Mouse (Mus musculus): ENCODE results near the gene Map3k11. TPM values are rescaled to one million over a fixed set of nuclear protein-coding genes. Genes with fewer than 3 reads are reported as not detected.

Gene Map3k11
- polyA plus RNA-seq, 1 experiment from 2014 or later: 16.9 TPM

GRCm38 (mm10) chr19:5723934-5724548, 35.5 kb downstream of the Map3k11 start:
- 25% methylated on average over 4 of the region's 4 CpGs for WGBS (ENCODE audit: insufficient replicate concordance)
- Histone ChIP-seq H3K4me3 (ENCODE audit: low read depth, low read length) (peak overlapping the region; percentile 81), H3K4me1 (ENCODE audit: control insufficient read depth, insufficient read depth, low read length) (peaks cover 45% of the 10 kb centered on the region), H3K4me2 (peak overlapping the region; percentile 93), H3K9ac (ENCODE audit: low read depth, low read length) (peak overlapping the region; percentile 97), H3K27me3 (ENCODE audit: control insufficient read depth, insufficient read depth, low read length) (no peaks in the 10 kb centered on the region), H3K36me3 (ENCODE audit: control insufficient read depth, insufficient read depth, low read length) (peaks cover 37% of the 10 kb centered on the region), H3K27ac (ENCODE audit: low read depth, low read length) (peak overlapping the region; percentile 91), H3K9me3 (replicated peaks; ENCODE audit: control insufficient read depth, low read length) (no peaks in the 10 kb centered on the region)
- no peak for ATAC-seq (replicated peaks; ENCODE audit: insufficient number of reproducible peaks, low FRiP score, low TSS enrichment)

GRCm38 (mm10) chr19:5724549-5724941, 36.0 kb downstream of the Map3k11 start:
- WGBS (ENCODE audit: insufficient replicate concordance): 27% methylated on average over 7 of the region's 7 CpGs
- Histone ChIP-seq H3K36me3 (ENCODE audit: control insufficient read depth, insufficient read depth, low read length) (peaks cover 32% of the 10 kb centered on the region), H3K9ac (ENCODE audit: low read depth, low read length) (peak overlapping the region; percentile 97), H3K27me3 (ENCODE audit: control insufficient read depth, insufficient read depth, low read length) (no peaks in the 10 kb centered on the region), H3K4me3 (ENCODE audit: low read depth, low read length) (peak overlapping the region; percentile 81), H3K27ac (ENCODE audit: low read depth, low read length) (peak overlapping the region; percentile 91), H3K4me2 (peak overlapping the region; percentile 93), H3K9me3 (replicated peaks; ENCODE audit: control insufficient read depth, low read length) (no peaks in the 10 kb centered on the region), H3K4me1 (ENCODE audit: control insufficient read depth, insufficient read depth, low read length) (peaks cover 45% of the 10 kb centered on the region)
- ATAC-seq (replicated peaks; ENCODE audit: insufficient number of reproducible peaks, low FRiP score, low TSS enrichment): 0 out of 2 replicates have a peak, but pooled peaks have one; percentile 33

GRCm38 (mm10) chr19:5725029-5725707, 36.6 kb downstream of the Map3k11 start:
- H3K36me3 ChIP-seq (ENCODE audit: control insufficient read depth, insufficient read depth, low read length): peaks cover 25% of the 10 kb centered on the region
- peak overlapping the region; percentile 91 for H3K27ac ChIP-seq (ENCODE audit: low read depth, low read length)
- H3K9me3 ChIP-seq (replicated peaks; ENCODE audit: control insufficient read depth, low read length): no peaks in the 10 kb centered on the region
- peak overlapping the region; percentile 93 for H3K4me2 ChIP-seq
- H3K4me3 ChIP-seq (ENCODE audit: low read depth, low read length): peak overlapping the region; percentile 81
- 38% methylated on average over 12 of the region's 12 CpGs for WGBS (ENCODE audit: insufficient replicate concordance)
- peak; percentile 44 for ATAC-seq (replicated peaks; ENCODE audit: insufficient number of reproducible peaks, low FRiP score, low TSS enrichment)
- peaks cover 45% of the 10 kb centered on the region for H3K4me1 ChIP-seq (ENCODE audit: control insufficient read depth, insufficient read depth, low read length)
- H3K27me3 ChIP-seq (ENCODE audit: control insufficient read depth, insufficient read depth, low read length): no peaks in the 10 kb centered on the region
- H3K9ac ChIP-seq (ENCODE audit: low read depth, low read length): peak overlapping the region; percentile 97

GRCm38 (mm10) chr19:5725767-5726515, 37.4 kb downstream of the Map3k11 start, which contains the start of gene Ehbp1l1:
Gene Ehbp1l1 (minus strand): TSS chr19:5726317.
- peaks cover 18% of the 10 kb centered on the region for H3K36me3 ChIP-seq (ENCODE audit: control insufficient read depth, insufficient read depth, low read length)
- H3K9ac ChIP-seq (ENCODE audit: low read depth, low read length): peak within 1 kb of the TSS; percentile 97
- no peak; the same call in 1 of the 2 replicates for ATAC-seq (replicated peaks; ENCODE audit: insufficient number of reproducible peaks, low FRiP score, low TSS enrichment)
- H3K27me3 ChIP-seq (ENCODE audit: control insufficient read depth, insufficient read depth, low read length): no peaks in the 10 kb centered on the region
- peak within 1 kb of the TSS; percentile 93 for H3K4me2 ChIP-seq
- WGBS (ENCODE audit: insufficient replicate concordance): 3% methylated on average over 49 of the region's 49 CpGs
- H3K9me3 ChIP-seq (replicated peaks; ENCODE audit: control insufficient read depth, low read length): no peaks in the 10 kb centered on the region
- H3K27ac ChIP-seq (ENCODE audit: low read depth, low read length): peak within 1 kb of the TSS; percentile 91
- peak within 1 kb of the TSS; percentile 97 for H3K4me3 ChIP-seq (ENCODE audit: low read depth, low read length)
- peaks cover 52% of the 10 kb centered on the region for H3K4me1 ChIP-seq (ENCODE audit: control insufficient read depth, insufficient read depth, low read length)

GRCm38 (mm10) chr19:5726961-5727578, 38.5 kb downstream of the Map3k11 start:
- peaks cover 59% of the 10 kb centered on the region for H3K4me1 ChIP-seq (ENCODE audit: control insufficient read depth, insufficient read depth, low read length)
- peak overlapping the region; percentile 93 for H3K4me2 ChIP-seq
- no peaks in the 10 kb centered on the region for H3K9me3 ChIP-seq (replicated peaks; ENCODE audit: control insufficient read depth, low read length)
- no peak for ATAC-seq (replicated peaks; ENCODE audit: insufficient number of reproducible peaks, low FRiP score, low TSS enrichment)
- no peaks in the 10 kb centered on the region for H3K27me3 ChIP-seq (ENCODE audit: control insufficient read depth, insufficient read depth, low read length)
- peak overlapping the region; percentile 25; the same call in 1 of the 2 replicates for H3K9ac ChIP-seq (ENCODE audit: low read depth, low read length)
- peak overlapping the region; percentile 91 for H3K27ac ChIP-seq (ENCODE audit: low read depth, low read length)
- peak overlapping the region; percentile 97 for H3K4me3 ChIP-seq (ENCODE audit: low read depth, low read length)
- H3K36me3 ChIP-seq (ENCODE audit: control insufficient read depth, insufficient read depth, low read length): peaks cover 10% of the 10 kb centered on the region
- 62% methylated on average over 15 of the region's 15 CpGs for WGBS (ENCODE audit: insufficient replicate concordance)

- H3K4me1 ChIP-seq (ENCODE audit: control insufficient read depth, insufficient read depth, low read length): peaks cover 55% of the 10 kb centered on the region
- no peak for ATAC-seq (replicated peaks; ENCODE audit: insufficient number of reproducible peaks, low FRiP score, low TSS enrichment)
Measured at GRCm38 (mm10) chr19:5727701-5728100, 39.2 kb downstream of the Map3k11 start.

GRCm38 (mm10) chr19:5728631-5729443, 40.3 kb downstream of the Map3k11 start:
- Histone ChIP-seq H3K4me2 (peak overlapping the region; percentile 93), H3K27me3 (ENCODE audit: control insufficient read depth, insufficient read depth, low read length) (no peaks in the 10 kb centered on the region), H3K4me1 (ENCODE audit: control insufficient read depth, insufficient read depth, low read length) (peaks cover 46% of the 10 kb centered on the region), H3K36me3 (ENCODE audit: control insufficient read depth, insufficient read depth, low read length) (no peaks in the 10 kb centered on the region), H3K4me3 (ENCODE audit: low read depth, low read length) (peak overlapping the region; percentile 97), H3K9ac (ENCODE audit: low read depth, low read length) (peak overlapping the region; percentile 99), H3K27ac (ENCODE audit: low read depth, low read length) (peak overlapping the region; percentile 92), H3K9me3 (replicated peaks; ENCODE audit: control insufficient read depth, low read length) (no peaks in the 10 kb centered on the region)
- ATAC-seq (replicated peaks; ENCODE audit: insufficient number of reproducible peaks, low FRiP score, low TSS enrichment): no peak
- 9% methylated on average over 37 of the region's 37 CpGs for WGBS (ENCODE audit: insufficient replicate concordance)

More at GRCm38 (mm10) chr19:5727701-5728100, 39.2 kb downstream of the Map3k11 start:
- peak overlapping the region; percentile 93 for H3K4me2 ChIP-seq
- peaks cover 5% of the 10 kb centered on the region for H3K36me3 ChIP-seq (ENCODE audit: control insufficient read depth, insufficient read depth, low read length)
- WGBS (ENCODE audit: insufficient replicate concordance): 3% methylated on average over 14 of the region's 14 CpGs
- H3K9me3 ChIP-seq (replicated peaks; ENCODE audit: control insufficient read depth, low read length): no peaks in the 10 kb centered on the region
- peak overlapping the region; percentile 97 for H3K4me3 ChIP-seq (ENCODE audit: low read depth, low read length)
- H3K9ac ChIP-seq (ENCODE audit: low read depth, low read length): peak overlapping the region; percentile 25
- no peaks in the 10 kb centered on the region for H3K27me3 ChIP-seq (ENCODE audit: control insufficient read depth, insufficient read depth, low read length)
- H3K27ac ChIP-seq (ENCODE audit: low read depth, low read length): peak overlapping the region; percentile 6

Data from heart, embryonic 11.5 days (tissue).